Mouse (Mus musculus): Measurements from ENCODE around the gene Myo15. TPM values are rescaled to one million over a fixed set of nuclear protein-coding genes. Genes with fewer than 3 reads are reported as not detected.

Gene Myo15
- total and polyA plus RNA-seq, 2 experiments from 2014 or later: not detected

GRCm38 (mm10) chr11:60470743-60471142, 1.6 kb downstream of the Myo15 start:
- H3K4me2 ChIP-seq (ENCODE audit: low read depth, low read length): no peak overlapping the region
- no peak overlapping the region for H3K4me3 ChIP-seq (ENCODE audit: low read depth, low read length)
- peaks cover 38% of the 10 kb centered on the region for H3K36me3 ChIP-seq (replicated peaks; ENCODE audit: control insufficient read depth, insufficient read depth, low read length)
- TF ChIP-seq EP300 (IDR thresholded peaks at IDR 0.05; ENCODE audit: low read depth): no peak
- TF ChIP-seq CTCF (IDR thresholded peaks at IDR 0.05; ENCODE audit: low read depth): no peak
- no peaks in the 10 kb centered on the region for H3K4me1 ChIP-seq (ENCODE audit: control insufficient read depth, insufficient read depth)
- H3K27me3 ChIP-seq (ENCODE audit: control insufficient read depth, insufficient read depth, low read length): no peaks in the 10 kb centered on the region
- ATAC-seq (ENCODE audit: insufficient read depth, low read depth) (no peak), DNase-seq (ENCODE audit: low spot score) (no peak)
- H3K9ac ChIP-seq (replicated peaks; ENCODE audit: low read depth, low read length): no peak overlapping the region
- 78% methylated on average over 9 of the region's 9 CpGs for WGBS
- no peaks in the 10 kb centered on the region for H3K9me3 ChIP-seq (replicated peaks; ENCODE audit: control insufficient read depth, low read length)
- no peak overlapping the region for H3K27ac ChIP-seq (ENCODE audit: low read depth)

GRCm38 (mm10) chr11:60474534-60474933, 5.4 kb downstream of the Myo15 start:
- H3K9ac ChIP-seq (replicated peaks; ENCODE audit: low read depth, low read length): no peak overlapping the region
- no peak overlapping the region for H3K27ac ChIP-seq (ENCODE audit: low read depth)
- 83% methylated on average over 5 of the region's 5 CpGs for WGBS
- H3K27me3 ChIP-seq (ENCODE audit: control insufficient read depth, insufficient read depth, low read length): no peaks in the 10 kb centered on the region
- no peaks in the 10 kb centered on the region for H3K36me3 ChIP-seq (replicated peaks; ENCODE audit: control insufficient read depth, insufficient read depth, low read length)
- H3K4me2 ChIP-seq (ENCODE audit: low read depth, low read length): no peak overlapping the region
- ATAC-seq (ENCODE audit: insufficient read depth, low read depth) (no peak), DNase-seq (ENCODE audit: low spot score) (no peak)
- no peak overlapping the region for H3K4me3 ChIP-seq (ENCODE audit: low read depth, low read length)
- no peaks in the 10 kb centered on the region for H3K9me3 ChIP-seq (replicated peaks; ENCODE audit: control insufficient read depth, low read length)
- no peaks in the 10 kb centered on the region for H3K4me1 ChIP-seq (ENCODE audit: control insufficient read depth, insufficient read depth)
- no peak for TF ChIP-seq EP300 (IDR thresholded peaks at IDR 0.05; ENCODE audit: low read depth)
- TF ChIP-seq CTCF (IDR thresholded peaks at IDR 0.05; ENCODE audit: low read depth): no peak

- no peak overlapping the region for H3K4me2 ChIP-seq (ENCODE audit: low read depth, low read length)
- TF ChIP-seq CTCF (IDR thresholded peaks at IDR 0.05; ENCODE audit: low read depth) (no peak), EP300 (IDR thresholded peaks at IDR 0.05; ENCODE audit: low read depth) (no peak)
- no peak overlapping the region for H3K27ac ChIP-seq (ENCODE audit: low read depth)
- H3K27me3 ChIP-seq (ENCODE audit: control insufficient read depth, insufficient read depth, low read length): no peaks in the 10 kb centered on the region
- DNase-seq (ENCODE audit: low spot score) (no peak), ATAC-seq (ENCODE audit: insufficient read depth, low read depth) (no peak)
- no peaks in the 10 kb centered on the region for H3K4me1 ChIP-seq (ENCODE audit: control insufficient read depth, insufficient read depth)
- no peak overlapping the region for H3K4me3 ChIP-seq (ENCODE audit: low read depth, low read length)
- no peak overlapping the region for H3K9ac ChIP-seq (replicated peaks; ENCODE audit: low read depth, low read length)
- H3K9me3 ChIP-seq (replicated peaks; ENCODE audit: control insufficient read depth, low read length): no peaks in the 10 kb centered on the region
- 87% methylated on average over 5 of the region's 5 CpGs for WGBS
- no peaks in the 10 kb centered on the region for H3K36me3 ChIP-seq (replicated peaks; ENCODE audit: control insufficient read depth, insufficient read depth, low read length)
Measured at GRCm38 (mm10) chr11:60475668-60476362, 6.7 kb downstream of the Myo15 start.

GRCm38 (mm10) chr11:60478121-60478520, 9.0 kb downstream of the Myo15 start:
- H3K4me2 ChIP-seq (ENCODE audit: low read depth, low read length): peak overlapping the region; percentile 40; the same call in 1 of the 2 replicates
- H3K9me3 ChIP-seq (replicated peaks; ENCODE audit: control insufficient read depth, low read length): no peaks in the 10 kb centered on the region
- no peak overlapping the region for H3K9ac ChIP-seq (replicated peaks; ENCODE audit: low read depth, low read length)
- H3K27ac ChIP-seq (ENCODE audit: low read depth): no peak overlapping the region
- DNase-seq (ENCODE audit: low spot score) (peak; percentile 21), ATAC-seq (ENCODE audit: insufficient read depth, low read depth) (peak; percentile 65; the same call in 1 of the 2 replicates)
- TF ChIP-seq CTCF (IDR thresholded peaks at IDR 0.05; ENCODE audit: low read depth): no peak
- TF ChIP-seq EP300 (IDR thresholded peaks at IDR 0.05; ENCODE audit: low read depth): no peak
- H3K4me1 ChIP-seq (ENCODE audit: control insufficient read depth, insufficient read depth): no peaks in the 10 kb centered on the region
- H3K36me3 ChIP-seq (replicated peaks; ENCODE audit: control insufficient read depth, insufficient read depth, low read length): no peaks in the 10 kb centered on the region
- 24% methylated on average over 17 of the region's 17 CpGs for WGBS
- no peaks in the 10 kb centered on the region for H3K27me3 ChIP-seq (ENCODE audit: control insufficient read depth, insufficient read depth, low read length)
- no peak overlapping the region for H3K4me3 ChIP-seq (ENCODE audit: low read depth, low read length)

DNA sequence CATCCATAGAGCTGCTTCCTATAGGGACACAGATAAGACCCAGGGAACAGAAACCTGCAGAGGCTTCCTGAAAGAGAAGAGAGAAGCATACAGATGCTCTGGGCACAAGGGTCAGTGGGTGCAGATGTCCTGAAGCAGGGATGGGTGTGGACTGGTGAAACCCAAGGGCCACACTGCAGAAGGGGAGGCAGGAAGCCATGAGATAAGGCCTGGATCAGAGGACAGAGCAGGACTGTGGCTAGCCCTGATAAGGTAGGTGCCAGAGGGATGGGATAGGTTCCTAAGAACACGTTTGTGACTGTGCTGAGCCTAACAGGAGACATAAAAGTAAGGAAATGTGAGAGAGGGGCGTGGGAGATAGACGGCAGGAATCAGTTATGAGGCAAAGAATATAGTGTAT, 17.1 kb downstream of the Myo15 start:
- ATAC-seq (ENCODE audit: insufficient read depth, low read depth): no peak

DNA sequence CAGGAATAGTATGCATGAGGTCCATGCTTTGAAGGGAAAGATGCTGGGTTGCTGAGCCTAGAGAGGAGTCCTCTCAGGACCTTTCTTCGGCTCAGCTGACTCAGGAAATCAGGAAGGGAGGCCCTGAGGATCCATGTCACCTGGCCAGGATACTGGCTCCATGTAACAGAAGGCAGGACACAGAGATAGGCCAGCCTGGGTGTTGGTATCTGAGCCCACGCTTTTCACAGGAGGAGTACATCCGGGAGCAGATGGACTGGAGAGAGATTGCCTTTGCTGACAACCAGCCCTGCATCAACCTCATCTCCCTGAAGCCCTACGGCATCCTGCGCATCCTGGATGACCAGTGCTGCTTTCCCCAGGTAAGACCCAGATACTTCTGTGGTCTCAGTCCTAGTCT, 23.6 kb downstream of the Myo15 start:
- Histone ChIP-seq H3K9me3 (replicated peaks; ENCODE audit: control insufficient read depth, low read length) (no peaks in the 10 kb centered on the region), H3K4me3 (ENCODE audit: low read depth, low read length) (no peak overlapping the region), H3K4me1 (ENCODE audit: control insufficient read depth, insufficient read depth) (no peaks in the 10 kb centered on the region), H3K4me2 (ENCODE audit: low read depth, low read length) (no peak overlapping the region), H3K36me3 (replicated peaks; ENCODE audit: control insufficient read depth, insufficient read depth, low read length) (no peaks in the 10 kb centered on the region), H3K27ac (ENCODE audit: low read depth) (no peak overlapping the region), H3K27me3 (ENCODE audit: control insufficient read depth, insufficient read depth, low read length) (0 out of 2 replicates have a peak, but pooled peaks cover 4% of the 10 kb centered on the region), H3K9ac (replicated peaks; ENCODE audit: low read depth, low read length) (no peak overlapping the region)
- WGBS: 85% methylated on average over 5 of the region's 5 CpGs
- no peak for TF ChIP-seq EP300 (IDR thresholded peaks at IDR 0.05; ENCODE audit: low read depth)
- TF ChIP-seq CTCF (IDR thresholded peaks at IDR 0.05; ENCODE audit: low read depth): no peak
- DNase-seq (ENCODE audit: low spot score) (no peak), ATAC-seq (ENCODE audit: insufficient read depth, low read depth) (no peak)

More for the DNA sequence above, 17.1 kb downstream of the Myo15 start:
- Histone ChIP-seq H3K9ac (replicated peaks; ENCODE audit: low read depth, low read length) (no peak overlapping the region), H3K9me3 (replicated peaks; ENCODE audit: control insufficient read depth, low read length) (no peaks in the 10 kb centered on the region), H3K27ac (ENCODE audit: low read depth) (no peak overlapping the region), H3K27me3 (ENCODE audit: control insufficient read depth, insufficient read depth, low read length) (no peaks in the 10 kb centered on the region), H3K4me1 (ENCODE audit: control insufficient read depth, insufficient read depth) (no peaks in the 10 kb centered on the region), H3K4me3 (ENCODE audit: low read depth, low read length) (no peak overlapping the region), H3K4me2 (ENCODE audit: low read depth, low read length) (no peak overlapping the region), H3K36me3 (replicated peaks; ENCODE audit: control insufficient read depth, insufficient read depth, low read length) (no peaks in the 10 kb centered on the region)
- 52% methylated on average over 3 of the region's 3 CpGs for WGBS
- DNase-seq (ENCODE audit: low spot score): no peak
- no peak for TF ChIP-seq EP300 (IDR thresholded peaks at IDR 0.05; ENCODE audit: low read depth)
- no peak for TF ChIP-seq CTCF (IDR thresholded peaks at IDR 0.05; ENCODE audit: low read depth)

Measured in heart, postnatal 0 days (tissue).